Mouse (Mus musculus) frontal cortex, postnatal 14 days (tissue): Measurements from ENCODE around the gene Ptch1.

Experiments used
- DNase-seq, 2 experiments: peaks; one replicate each; pipeline ENCODE4 v3.0.0; 2022; ENCODE audit warnings: low spot score in 2 of 2

Gene Ptch1

GRCm38 (mm10) chr13:63573256-63573835 lies at the start of gene Ptch1:
Gene Ptch1 (minus strand): TSS chr13:63573598.
- DNase-seq, result peak; percentile 27 to 48

GRCm38 (mm10) chr13:63621301-63621700 lies 47.9 kb upstream of the Ptch1 start:
- DNase-seq, result no peak

- DNase-seq, result no peak
Measured at GRCm38 (mm10) chr13:63613201-63613600, 39.8 kb upstream of the Ptch1 start.

GRCm38 (mm10) chr13:63609734-63610133 lies 36.3 kb upstream of the Ptch1 start:
- no peak for DNase-seq

- no peak for DNase-seq
Measured at GRCm38 (mm10) chr13:63597593-63597992, 24.2 kb upstream of the Ptch1 start.

GRCm38 (mm10) chr13:63595869-63596268 lies 22.5 kb upstream of the Ptch1 start:
- no peak for DNase-seq

- DNase-seq, result no peak
Measured at GRCm38 (mm10) chr13:63593469-63594050, 20.2 kb upstream of the Ptch1 start.

- DNase-seq, result no peak
Measured at GRCm38 (mm10) chr13:63592755-63593154, 19.4 kb upstream of the Ptch1 start.

- DNase-seq, result no peak
Measured at GRCm38 (mm10) chr13:63574601-63575000, 1.2 kb upstream of the Ptch1 start.

- peak in 1 of 2 experiments; percentile 53 for DNase-seq
Measured at GRCm38 (mm10) chr13:63572453-63573255, 744 bp downstream of the Ptch1 start.

GRCm38 (mm10) chr13:63572111-63572452 lies 1.3 kb downstream of the Ptch1 start:
- no peak for DNase-seq

- no peak for DNase-seq
Measured at GRCm38 (mm10) chr13:63570456-63570855, 2.9 kb downstream of the Ptch1 start.

- no peak for DNase-seq
Measured at GRCm38 (mm10) chr13:63569396-63569756, 4.0 kb downstream of the Ptch1 start.

- DNase-seq, result no peak
Measured at GRCm38 (mm10) chr13:63568741-63569395, 4.5 kb downstream of the Ptch1 start.

- DNase-seq, result no peak
Measured at GRCm38 (mm10) chr13:63568306-63568705, 5.1 kb downstream of the Ptch1 start.

GRCm38 (mm10) chr13:63567677-63568293 lies 5.6 kb downstream of the Ptch1 start:
- DNase-seq, result peak; percentile 88 to 93

- DNase-seq, result peak; percentile 83 to 86
Measured at GRCm38 (mm10) chr13:63566018-63567015, 7.1 kb downstream of the Ptch1 start.

- DNase-seq, result no peak
Measured at GRCm38 (mm10) chr13:63565320-63566017, 7.9 kb downstream of the Ptch1 start.

GRCm38 (mm10) chr13:63564626-63565319 lies 8.6 kb downstream of the Ptch1 start:
- peak; percentile 52 for DNase-seq
